Mouse (Mus musculus): Measurements from ENCODE around the gene Gm19935. TPM values are rescaled to one million over a fixed set of nuclear protein-coding genes. Genes with fewer than 3 reads are reported as not detected.

The Gm19935 gene
- total RNA-seq, 2 experiments from 2014 or later, result not detected

DNA sequence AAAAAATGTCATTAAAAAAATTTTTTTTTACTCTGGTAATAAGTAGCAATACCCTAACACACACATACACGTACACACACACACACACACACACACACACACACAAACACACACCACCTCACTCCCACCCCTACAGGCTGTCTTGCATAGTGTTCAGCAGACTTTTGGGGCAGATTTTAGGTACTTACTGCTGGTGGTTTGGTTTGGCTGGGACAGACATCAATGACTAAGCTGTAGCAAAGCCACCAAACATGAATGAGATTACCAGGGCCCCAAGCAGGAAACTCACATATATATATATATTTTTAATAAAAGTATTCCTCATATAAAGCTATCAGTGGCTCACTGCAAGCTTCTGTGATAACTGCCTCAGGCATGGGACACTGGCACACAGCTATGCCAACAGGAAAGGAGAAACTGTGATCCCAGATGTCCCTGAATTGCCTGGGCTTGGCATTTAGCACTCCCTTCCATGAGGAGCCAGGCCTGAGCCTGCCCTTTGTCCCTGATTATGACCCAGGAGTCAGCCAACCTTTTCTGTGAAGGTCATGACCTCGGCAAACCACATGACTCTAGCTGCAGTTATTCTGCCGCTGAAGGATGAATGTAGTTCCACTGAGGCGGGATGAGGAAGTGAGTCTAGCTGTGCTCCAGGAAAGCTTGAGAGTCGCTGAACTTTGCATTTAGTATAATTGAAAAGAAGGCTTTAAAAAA lies 15.5 kb upstream of the Gm19935 start:
- no peak for DNase-seq
- intact Hi-C loops (cut with DNase I), result no loop called here

- no peak for DNase-seq
- intact Hi-C loops (cut with DNase I), result loop anchor here (1.0 kb wide), 1 partner anchor 38 kb away; no protein-coding TSS in a partner anchor
Measured at GRCm38 (mm10) chr8:90830980-90831379, 13.8 kb upstream of the Gm19935 start.

GRCm38 (mm10) chr8:90829825-90830224 lies 12.6 kb upstream of the Gm19935 start:
- intact Hi-C loops (cut with DNase I), result loop anchor here (1.0 to 2.0 kb wide), 4 partner anchors 35 to 189 kb away; no protein-coding TSS in a partner anchor
- DNase-seq, result no peak

DNA sequence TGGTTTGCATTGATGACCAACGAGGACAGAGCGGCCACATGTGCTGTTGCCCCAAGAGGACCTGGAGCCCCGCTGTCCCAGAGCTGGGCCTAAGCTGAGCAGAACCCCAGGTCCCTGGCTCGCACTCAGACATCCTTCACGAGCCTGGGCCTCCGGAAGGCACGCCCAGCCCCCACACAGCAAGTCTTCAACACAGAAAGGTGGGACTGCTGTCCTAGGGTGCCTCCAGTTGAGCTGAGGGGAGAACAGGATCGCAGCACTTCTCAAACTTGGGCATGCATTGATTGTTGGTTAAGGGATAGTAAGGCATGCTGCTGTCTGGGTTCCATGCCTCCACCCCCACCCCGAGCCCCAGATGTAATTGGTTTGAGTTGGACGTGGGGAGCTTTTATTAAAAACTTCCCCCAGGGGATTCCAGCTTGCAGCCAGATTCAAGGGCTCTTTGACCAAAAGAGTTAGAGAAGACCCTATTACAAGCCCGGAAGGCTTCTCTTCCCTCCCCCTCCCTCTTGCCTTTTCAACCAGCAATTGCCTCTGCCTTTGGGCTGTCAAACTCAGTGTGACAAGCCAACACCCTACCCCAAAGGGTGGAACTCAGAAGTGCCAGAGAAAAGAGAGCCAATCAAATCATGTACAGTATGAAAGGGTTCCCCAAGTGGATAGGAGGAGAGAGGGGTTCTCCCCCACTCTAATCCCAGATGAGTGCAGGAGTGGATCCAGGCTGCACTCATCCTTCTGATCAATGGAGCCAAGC lies 12.0 kb upstream of the Gm19935 start:
- no peak for DNase-seq
- intact Hi-C loops (cut with DNase I), result loop anchor here (1.0 to 2.0 kb wide), 6 partner anchors 34 to 190 kb away; no protein-coding TSS in a partner anchor

GRCm38 (mm10) chr8:90828181-90828986 lies 11.2 kb upstream of the Gm19935 start, which contains the start of gene Chd9:
Gene Chd9, plus strand, starts transcription at chr8:90828352.
- peak; percentile 99 for DNase-seq
- intact Hi-C loops (cut with DNase I), result loop anchor here (1.0 to 2.0 kb wide), 5 partner anchors 34 to 126 kb away; no protein-coding TSS in a partner anchor

DNA sequence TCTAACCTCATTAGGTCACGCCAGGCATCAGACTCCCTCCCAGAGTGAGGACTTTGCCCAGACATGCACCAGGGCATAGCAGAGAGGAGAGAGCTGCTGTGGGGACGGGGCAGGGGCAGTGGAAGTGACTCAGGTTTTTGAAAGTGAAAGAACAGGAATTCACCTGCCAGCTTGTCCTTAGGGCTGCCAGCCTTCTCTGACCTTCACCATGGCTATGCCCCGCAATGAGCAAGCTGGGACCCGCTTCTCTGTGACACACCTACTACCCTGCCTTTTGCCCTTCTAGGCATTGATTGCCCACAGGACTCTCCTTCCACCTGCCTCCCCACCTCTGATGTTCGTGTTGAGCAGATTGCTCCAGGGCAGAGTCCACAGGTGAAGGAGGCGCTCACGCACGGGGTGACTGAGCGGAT lies 8.3 kb upstream of the Gm19935 start:
- intact Hi-C loops (cut with DNase I), result no loop called here

GRCm38 (mm10) chr8:90822443-90822842 lies 5.2 kb upstream of the Gm19935 start:
- peak in 1 of 2 experiments; percentile 19 for DNase-seq
- intact Hi-C loops (cut with DNase I), result no loop called here

More for the DNA sequence above, 8.3 kb upstream of the Gm19935 start:
- DNase-seq, result no peak

DNA sequence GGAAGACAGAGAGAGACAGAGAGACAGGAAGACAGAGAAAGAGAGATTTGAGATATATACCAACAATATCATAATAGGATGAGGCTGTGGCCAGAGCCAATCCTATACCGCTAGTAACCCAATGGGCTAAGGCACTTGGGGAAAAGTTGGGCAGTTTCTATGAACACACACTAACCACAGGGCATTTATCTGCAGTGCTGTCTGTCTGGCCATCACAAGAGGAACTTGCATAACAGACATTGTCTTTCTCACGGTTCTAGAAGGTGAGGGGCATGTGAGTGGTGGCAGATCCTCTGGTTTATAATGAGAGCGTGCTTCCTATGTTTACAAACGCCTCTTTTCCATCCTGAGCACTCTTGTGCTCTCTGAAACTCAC lies 3.1 kb upstream of the Gm19935 start:
- intact Hi-C loops (cut with DNase I), result loop anchor here (2.0 kb wide), 1 partner anchor 194 kb away; no protein-coding TSS in a partner anchor
- no peak for DNase-seq

DNA sequence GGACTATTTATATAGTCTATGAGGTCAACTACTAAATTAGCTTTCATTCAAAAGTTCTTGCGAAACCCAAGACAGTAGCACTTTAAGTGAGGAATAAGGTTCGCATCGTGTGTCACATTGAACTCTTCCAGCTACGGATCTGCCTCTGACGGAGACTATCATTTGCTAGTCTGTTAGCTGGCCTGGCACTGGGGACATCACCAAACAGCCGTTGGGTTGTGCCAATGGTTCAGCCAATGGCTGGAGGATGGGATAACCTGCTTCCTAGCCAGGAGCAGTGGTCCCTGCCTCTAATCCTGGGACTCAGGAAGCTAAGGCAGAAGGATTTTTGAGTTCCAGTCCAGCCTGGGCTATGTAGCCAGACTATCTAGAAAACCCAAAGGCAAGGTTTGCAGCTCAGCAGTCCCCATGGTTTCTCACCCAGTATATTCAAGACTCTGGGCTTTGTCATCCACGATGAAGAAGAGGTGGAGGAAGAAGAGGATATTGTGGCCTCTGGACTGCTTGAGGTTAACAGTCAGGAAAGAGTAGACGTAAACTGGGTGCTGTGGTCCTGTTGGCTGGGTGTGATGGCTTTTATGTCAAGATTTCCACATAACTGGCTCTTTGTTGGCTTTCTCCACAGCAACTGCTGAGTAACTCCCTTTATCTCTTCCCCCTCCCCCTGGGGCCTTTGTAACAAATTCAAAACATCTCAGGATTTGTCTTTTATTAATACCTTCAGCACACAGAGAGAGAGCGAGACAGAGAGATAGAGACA lies 2.5 kb upstream of the Gm19935 start:
- intact Hi-C loops (cut with DNase I), result loop anchor here (2.0 kb wide), 1 partner anchor 195 kb away; no protein-coding TSS in a partner anchor
- no peak for DNase-seq

- intact Hi-C loops (cut with DNase I), result no loop called here
- no peak for DNase-seq
Measured at GRCm38 (mm10) chr8:90816061-90816882, 921 bp downstream of the Gm19935 start.

GRCm38 (mm10) chr8:90813602-90814320 lies 3.4 kb downstream of the Gm19935 start:
- DNase-seq, result no peak
- intact Hi-C loops (cut with DNase I), result no loop called here

- no peak for DNase-seq
- intact Hi-C loops (cut with DNase I), result no loop called here
Measured at GRCm38 (mm10) chr8:90799473-90799872, 17.7 kb downstream of the Gm19935 start.

DNA sequence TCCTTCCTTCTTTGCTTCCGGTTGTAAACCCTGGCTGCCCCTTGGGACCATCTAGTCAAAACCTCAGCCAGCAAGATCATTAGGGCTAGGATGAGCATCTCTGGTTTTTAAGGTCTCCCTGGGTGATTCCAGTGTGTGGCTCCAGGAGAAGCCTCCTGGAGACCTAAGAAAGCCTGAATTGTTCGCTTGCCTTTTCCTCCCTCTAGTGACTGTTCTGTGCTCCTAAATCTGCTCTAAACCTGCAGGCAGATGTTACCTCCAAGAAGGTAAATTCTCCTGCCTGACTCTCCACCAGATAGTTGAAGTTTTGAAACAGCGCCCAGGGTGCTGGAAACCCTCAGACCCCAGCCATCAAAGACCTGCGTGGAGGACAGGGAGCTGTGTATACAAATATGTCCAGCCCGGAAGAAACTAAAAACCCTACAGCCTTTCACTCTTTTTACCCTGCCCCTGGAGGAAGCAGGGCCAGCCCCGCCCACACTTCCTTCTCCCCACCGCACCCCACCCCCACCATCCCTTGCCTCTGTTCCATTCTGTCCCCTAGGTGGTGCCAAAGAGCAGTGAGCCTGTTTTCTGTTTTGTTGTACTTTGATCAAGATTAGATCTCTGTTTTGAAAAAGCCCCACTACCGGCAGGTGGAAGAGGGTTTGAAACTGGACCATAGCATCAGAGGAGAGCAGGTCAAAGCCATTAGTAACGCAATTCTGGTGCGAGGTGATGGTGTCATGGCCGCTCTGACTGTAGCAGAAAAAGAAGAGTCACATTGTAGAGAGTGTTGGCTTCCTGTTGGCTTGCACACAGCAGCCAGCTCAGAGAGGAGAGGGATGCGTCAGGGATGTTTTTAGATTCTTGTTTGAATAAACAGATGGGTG lies 22.0 kb downstream of the Gm19935 start:
- peak; percentile 71 to 78 for DNase-seq
- intact Hi-C loops (cut with DNase I), result loop anchor here (2.0 to 5.0 kb wide), 3 partner anchors 34 to 224 kb away; partner anchors contain the start of gene Chd9

DNA sequence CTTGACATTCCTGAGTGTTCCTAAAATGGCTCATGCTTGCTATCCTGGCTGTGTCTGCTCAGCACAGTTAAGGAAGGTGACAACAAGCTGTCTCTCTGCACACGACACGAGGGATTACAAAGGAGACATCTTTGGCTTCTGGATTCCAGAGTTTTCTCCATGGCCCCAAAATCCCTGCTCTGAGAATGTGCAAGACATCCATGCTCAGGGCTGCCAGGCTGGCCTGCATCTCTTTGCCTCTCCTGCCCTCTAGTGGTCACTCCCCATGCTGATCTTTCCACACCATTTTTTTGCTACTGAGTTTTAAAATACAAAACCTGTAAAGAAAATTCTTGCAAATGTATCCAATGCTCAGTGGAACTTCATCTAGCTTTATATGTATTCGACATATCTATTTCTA lies 23.5 kb downstream of the Gm19935 start:
- intact Hi-C loops (cut with DNase I), result loop anchor here (1.0 to 5.0 kb wide), 5 partner anchors 35 to 943 kb away; partner anchors contain the start of gene Chd9
- peak; percentile 71 to 81 for DNase-seq

- intact Hi-C loops (cut with DNase I), result loop anchor here (5.0 kb wide), 1 partner anchor 84 kb away; no protein-coding TSS in a partner anchor
- DNase-seq, result no peak
Measured at GRCm38 (mm10) chr8:90791616-90792015, 25.6 kb downstream of the Gm19935 start.

- intact Hi-C loops (cut with DNase I), result no loop called here
- no peak for DNase-seq
Measured at GRCm38 (mm10) chr8:90769791-90770190, 47.4 kb downstream of the Gm19935 start.
